Mouse (Mus musculus) megakaryocyte, embryonic 14.5 days (primary cell): ENCODE results near the gene Mapk14. TPM values are rescaled to one million over a fixed set of nuclear protein-coding genes. Genes with fewer than 3 reads are reported as not detected.

Source experiments
- H3K27me3 ChIP-seq: replicated peaks from 2 replicates; pipeline ENCODE3; 2012; ENCODE audit warnings: inconsistent platforms
- H3K36me3 ChIP-seq: replicated peaks from 2 replicates; pipeline ENCODE3; 2012; ENCODE audit warnings: low read length, inconsistent platforms, mixed read lengths
- H3K4me1 ChIP-seq: 2 replicates; pipeline ENCODE4 v1.6.1; 2012; ENCODE audit warnings: inconsistent platforms
- H3K4me3 ChIP-seq: replicated peaks from 2 replicates; pipeline ENCODE3; 2012; ENCODE audit warnings: moderate library complexity, mild to moderate bottlenecking, inconsistent platforms
- H3K9me3 ChIP-seq: 2 replicates; pipeline ENCODE4 v1.6.1; 2012; ENCODE audit warnings: inconsistent platforms
- FLI1 ChIP-seq: IDR thresholded peaks from 2 replicates; pipeline ENCODE4 v1.6.1; 2012; ENCODE audit warnings: low read length, inconsistent platforms, mixed read lengths
- GATA1 ChIP-seq: IDR thresholded peaks from 3 replicates; pipeline ENCODE4 v1.6.1; 2012; ENCODE audit warnings: mixed read lengths, low read length, inconsistent platforms, borderline replicate concordance
- polyA plus RNA-seq: library from polyadenylated mRNA; stranded (reverse); fragments of >175 nt; gene quantifications from 2 replicates; pipeline ENCODE4 v1.2.3, GENCODE M21; 2012; ENCODE audit warnings: low replicate concordance; ENCODE audit not compliant: insufficient read depth

Gene Mapk14
- polyA plus RNA-seq, 1 experiment: 34.8 TPM

DNA sequence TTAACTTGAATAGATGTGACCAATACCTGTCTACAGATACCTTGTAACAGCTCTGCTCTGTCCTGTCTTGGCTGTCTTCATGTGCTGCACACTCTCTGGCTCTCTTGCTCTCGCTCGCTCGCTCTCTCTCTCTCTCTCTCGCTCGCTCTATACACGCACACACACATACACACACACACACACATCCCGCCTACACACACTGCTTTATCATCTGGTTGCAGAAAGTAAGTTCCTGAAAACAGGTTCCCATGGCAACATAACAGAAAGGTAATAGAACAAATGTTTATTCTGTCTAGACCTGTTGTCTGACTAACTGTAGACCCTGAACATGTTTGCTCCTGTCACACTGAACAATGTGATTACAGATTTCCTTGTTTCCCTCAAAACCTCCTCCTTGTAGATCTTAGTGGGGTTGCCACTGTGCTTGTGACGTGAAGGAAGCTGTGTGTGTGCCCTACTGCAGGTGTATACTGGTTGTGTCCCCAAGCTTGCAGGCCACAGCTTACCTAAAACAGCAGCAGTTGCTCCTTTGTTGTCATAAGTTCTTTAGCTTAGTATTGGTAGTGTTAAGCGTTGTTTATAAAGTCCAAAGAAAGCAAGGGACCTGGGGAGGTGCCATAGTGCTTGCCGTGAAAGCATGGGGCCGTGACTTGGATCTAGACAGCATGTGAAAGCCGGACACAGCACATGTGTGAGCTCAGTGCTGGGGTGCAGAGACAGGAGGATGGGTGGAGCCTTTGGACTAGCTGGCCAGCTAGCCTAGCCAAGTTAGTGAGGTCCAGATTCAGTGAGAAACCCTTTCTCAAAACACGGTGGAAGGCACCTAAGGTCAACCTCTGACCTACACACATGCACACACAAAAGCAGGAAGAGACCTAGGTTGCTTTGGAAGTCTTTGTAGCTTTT is 6.4 kb downstream of the Mapk14 start:
- Histone ChIP-seq H3K4me1 (peaks cover 94% of the 10 kb centered on the region), H3K36me3 (peaks cover 89% of the 10 kb centered on the region), H3K9me3 (no peaks in the 10 kb centered on the region), H3K27me3 (no peaks in the 10 kb centered on the region), H3K4me3 (peak overlapping the region; percentile 85)
- no peak for TF ChIP-seq FLI1
- no peak for TF ChIP-seq GATA1

DNA sequence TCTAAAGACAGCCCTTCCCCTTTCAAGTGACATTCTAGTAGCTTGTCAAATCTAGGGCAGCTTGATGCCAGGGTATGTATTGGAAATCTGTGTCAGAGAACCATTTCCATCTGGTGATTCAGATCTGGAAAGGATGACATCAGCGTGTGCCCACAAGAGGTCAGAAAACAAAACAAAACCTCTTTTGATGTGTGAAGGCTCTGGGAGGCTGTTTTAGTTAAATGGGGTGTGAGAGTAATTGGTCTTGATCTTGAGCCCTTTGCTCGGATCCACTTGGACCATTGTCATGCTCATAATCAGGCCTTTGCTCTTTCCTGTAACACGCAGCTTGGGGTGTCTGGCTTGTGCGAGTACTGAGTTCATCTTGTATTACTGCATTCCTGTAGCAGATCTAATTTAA is 7.1 kb downstream of the Mapk14 start:
- peaks cover 98% of the 10 kb centered on the region for H3K4me1 ChIP-seq
- H3K4me3 ChIP-seq: peak overlapping the region; percentile 85
- TF ChIP-seq GATA1 (no peak), FLI1 (no peak)
- no peaks in the 10 kb centered on the region for H3K9me3 ChIP-seq
- no peaks in the 10 kb centered on the region for H3K27me3 ChIP-seq
- H3K36me3 ChIP-seq: peaks cover 94% of the 10 kb centered on the region

DNA sequence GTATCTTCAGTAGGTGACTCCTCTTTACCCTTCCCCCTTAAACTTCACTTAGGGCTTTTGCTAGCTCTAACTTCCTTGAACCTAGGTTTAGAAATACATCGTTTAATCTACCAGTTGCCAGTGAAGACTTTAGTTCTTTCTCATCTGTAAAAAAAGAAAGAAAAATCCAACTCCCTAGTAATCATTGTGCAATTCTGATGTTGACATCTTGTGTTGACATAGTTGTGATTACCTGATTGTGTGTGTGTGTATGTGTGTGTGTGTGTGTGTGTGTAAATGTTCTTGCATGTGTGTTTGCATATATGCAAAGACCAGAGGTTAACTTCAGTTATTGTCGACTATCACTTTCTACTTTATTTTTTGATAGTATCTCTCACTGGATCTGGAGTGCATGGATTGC is 7.5 kb downstream of the Mapk14 start:
- Histone ChIP-seq H3K36me3 (peaks cover 92% of the 10 kb centered on the region), H3K9me3 (no peaks in the 10 kb centered on the region), H3K4me1 (peaks cover 93% of the 10 kb centered on the region), H3K27me3 (no peaks in the 10 kb centered on the region), H3K4me3 (no peak overlapping the region)
- TF ChIP-seq GATA1: no peak
- no peak for TF ChIP-seq FLI1

- H3K4me3 ChIP-seq: peak overlapping the region; percentile 33
- H3K27me3 ChIP-seq: no peaks in the 10 kb centered on the region
- no peaks in the 10 kb centered on the region for H3K9me3 ChIP-seq
- TF ChIP-seq GATA1 (peak; percentile 16; the same call in 1 of the 3 replicates), FLI1 (no peak)
- H3K4me1 ChIP-seq: peaks cover 87% of the 10 kb centered on the region
- H3K36me3 ChIP-seq: peaks cover 85% of the 10 kb centered on the region
Observed at GRCm38 (mm10) chr17:28699789-28700188, 8.7 kb downstream of the Mapk14 start.

GRCm38 (mm10) chr17:28701171-28701570 is 10.0 kb downstream of the Mapk14 start:
- peaks cover 87% of the 10 kb centered on the region for H3K36me3 ChIP-seq
- H3K9me3 ChIP-seq: no peaks in the 10 kb centered on the region
- H3K4me3 ChIP-seq: peak overlapping the region; percentile 59
- peaks cover 87% of the 10 kb centered on the region for H3K4me1 ChIP-seq
- TF ChIP-seq FLI1 (no peak), GATA1 (no peak)
- H3K27me3 ChIP-seq: no peaks in the 10 kb centered on the region

DNA sequence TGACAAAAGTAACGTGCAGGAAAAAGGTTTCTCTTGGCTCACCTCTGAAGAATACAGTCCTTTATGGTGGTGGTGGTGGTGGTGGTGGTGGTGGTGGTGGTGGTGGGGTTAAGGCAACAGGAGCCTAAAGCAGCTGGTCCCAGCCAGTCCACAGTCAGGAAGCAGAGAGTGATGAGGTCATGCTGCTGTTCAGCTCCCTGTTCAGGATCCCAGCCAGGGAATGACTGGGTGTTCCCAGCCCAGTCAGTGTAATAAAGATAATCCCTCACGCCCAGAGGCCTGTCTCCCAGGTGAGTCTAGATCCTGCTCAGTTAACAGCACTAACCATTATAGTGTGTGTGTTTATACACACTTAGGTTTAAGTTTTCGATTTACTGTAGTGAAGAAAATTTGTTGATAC is 10.6 kb downstream of the Mapk14 start:
- peaks cover 85% of the 10 kb centered on the region for H3K36me3 ChIP-seq
- no peaks in the 10 kb centered on the region for H3K27me3 ChIP-seq
- no peak for TF ChIP-seq FLI1
- no peak for TF ChIP-seq GATA1
- H3K4me1 ChIP-seq: peaks cover 87% of the 10 kb centered on the region
- no peaks in the 10 kb centered on the region for H3K9me3 ChIP-seq
- peak overlapping the region; percentile 16 for H3K4me3 ChIP-seq

DNA sequence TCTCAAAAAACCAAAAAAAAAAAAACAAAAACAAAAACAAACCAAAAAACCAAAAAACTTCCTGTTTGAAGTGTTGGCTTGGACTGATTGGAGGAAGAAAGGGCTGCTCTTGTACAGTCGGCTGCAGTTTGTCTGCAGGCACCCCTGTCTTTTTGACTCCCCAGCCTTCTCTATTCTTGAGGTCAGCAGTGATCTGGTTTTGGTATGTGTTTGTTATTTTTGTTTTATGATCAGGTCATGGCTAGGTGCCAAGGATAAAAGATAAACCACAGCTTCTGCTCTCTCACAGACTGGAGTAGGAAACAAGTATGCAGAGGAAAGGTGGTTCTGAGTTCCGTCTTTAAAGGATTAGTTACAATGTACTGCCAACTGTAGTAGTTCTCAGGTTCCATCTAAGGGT is 11.5 kb downstream of the Mapk14 start:
- Histone ChIP-seq H3K4me1 (peaks cover 87% of the 10 kb centered on the region), H3K9me3 (no peaks in the 10 kb centered on the region), H3K27me3 (no peaks in the 10 kb centered on the region), H3K36me3 (peaks cover 85% of the 10 kb centered on the region), H3K4me3 (no peak overlapping the region)
- no peak for TF ChIP-seq FLI1
- TF ChIP-seq GATA1: no peak

DNA sequence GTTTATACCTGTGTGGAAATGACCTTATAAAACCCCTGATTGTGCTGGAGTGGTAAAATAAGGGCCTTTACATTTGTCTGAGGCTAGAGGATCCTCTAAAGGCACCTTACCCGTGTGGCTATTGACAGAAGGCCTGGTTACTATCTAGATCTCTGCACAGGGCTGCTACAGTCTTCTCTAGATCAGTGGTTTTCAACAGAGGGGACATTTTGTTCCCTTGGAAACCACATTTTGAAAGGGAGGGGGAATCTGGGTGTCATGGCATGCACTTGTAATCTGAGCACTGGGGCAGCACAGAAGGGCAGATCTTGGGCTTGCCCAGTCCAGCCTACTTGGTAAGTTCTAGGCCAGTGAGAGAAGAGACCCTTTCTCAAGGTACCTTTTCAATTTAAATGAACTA is 15.6 kb downstream of the Mapk14 start:
- peaks cover 78% of the 10 kb centered on the region for H3K36me3 ChIP-seq
- H3K27me3 ChIP-seq: no peaks in the 10 kb centered on the region
- peak overlapping the region; percentile 66 for H3K4me3 ChIP-seq
- no peaks in the 10 kb centered on the region for H3K9me3 ChIP-seq
- peaks cover 87% of the 10 kb centered on the region for H3K4me1 ChIP-seq
- no peak for TF ChIP-seq FLI1
- no peak for TF ChIP-seq GATA1

DNA sequence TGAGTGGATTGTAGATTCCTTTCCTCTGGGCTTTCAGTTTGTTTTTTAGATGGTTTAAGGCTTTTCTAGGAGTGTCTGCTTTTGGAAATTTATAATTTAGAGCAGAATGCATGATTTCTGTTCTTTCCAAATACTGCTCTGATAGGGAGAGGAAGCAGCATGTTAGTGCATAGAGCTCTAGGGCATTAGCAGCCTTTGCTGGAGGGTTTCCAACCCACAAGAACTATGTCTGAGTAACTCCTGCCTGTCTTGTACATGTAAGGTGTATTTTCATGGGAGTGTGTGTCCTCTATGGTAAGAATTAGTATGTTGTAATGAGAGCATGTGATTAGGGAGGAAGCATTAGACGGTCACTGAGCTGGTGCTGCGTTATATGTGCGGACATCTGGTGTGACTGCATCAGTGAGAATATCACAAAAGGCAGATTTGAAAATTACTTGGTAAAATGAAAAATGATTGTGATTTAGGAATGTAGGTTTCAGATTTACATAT is 16.1 kb downstream of the Mapk14 start:
- H3K36me3 ChIP-seq: peaks cover 78% of the 10 kb centered on the region
- H3K9me3 ChIP-seq: no peaks in the 10 kb centered on the region
- no peaks in the 10 kb centered on the region for H3K27me3 ChIP-seq
- H3K4me1 ChIP-seq: peaks cover 87% of the 10 kb centered on the region
- peak overlapping the region; percentile 85 for H3K4me3 ChIP-seq
- TF ChIP-seq FLI1: no peak
- no peak for TF ChIP-seq GATA1

GRCm38 (mm10) chr17:28707816-28708215 is 16.7 kb downstream of the Mapk14 start:
- TF ChIP-seq GATA1 (no peak), FLI1 (no peak)
- Histone ChIP-seq H3K4me1 (peaks cover 87% of the 10 kb centered on the region), H3K36me3 (peaks cover 78% of the 10 kb centered on the region), H3K9me3 (no peaks in the 10 kb centered on the region), H3K4me3 (peak overlapping the region; percentile 38), H3K27me3 (no peaks in the 10 kb centered on the region)
